Mouse (Mus musculus): ENCODE measurements around the gene Kdsr. TPM values are rescaled to one million over a fixed set of nuclear protein-coding genes. Genes with fewer than 3 reads are reported as not detected.
A peak's percentile ranks its signal among the peaks of the same experiment; 100 is the strongest.

Gene Kdsr
- total and polyA plus RNA-seq, 3 experiments = 15.1 to 20.3 TPM; not detected in 1

DNA sequence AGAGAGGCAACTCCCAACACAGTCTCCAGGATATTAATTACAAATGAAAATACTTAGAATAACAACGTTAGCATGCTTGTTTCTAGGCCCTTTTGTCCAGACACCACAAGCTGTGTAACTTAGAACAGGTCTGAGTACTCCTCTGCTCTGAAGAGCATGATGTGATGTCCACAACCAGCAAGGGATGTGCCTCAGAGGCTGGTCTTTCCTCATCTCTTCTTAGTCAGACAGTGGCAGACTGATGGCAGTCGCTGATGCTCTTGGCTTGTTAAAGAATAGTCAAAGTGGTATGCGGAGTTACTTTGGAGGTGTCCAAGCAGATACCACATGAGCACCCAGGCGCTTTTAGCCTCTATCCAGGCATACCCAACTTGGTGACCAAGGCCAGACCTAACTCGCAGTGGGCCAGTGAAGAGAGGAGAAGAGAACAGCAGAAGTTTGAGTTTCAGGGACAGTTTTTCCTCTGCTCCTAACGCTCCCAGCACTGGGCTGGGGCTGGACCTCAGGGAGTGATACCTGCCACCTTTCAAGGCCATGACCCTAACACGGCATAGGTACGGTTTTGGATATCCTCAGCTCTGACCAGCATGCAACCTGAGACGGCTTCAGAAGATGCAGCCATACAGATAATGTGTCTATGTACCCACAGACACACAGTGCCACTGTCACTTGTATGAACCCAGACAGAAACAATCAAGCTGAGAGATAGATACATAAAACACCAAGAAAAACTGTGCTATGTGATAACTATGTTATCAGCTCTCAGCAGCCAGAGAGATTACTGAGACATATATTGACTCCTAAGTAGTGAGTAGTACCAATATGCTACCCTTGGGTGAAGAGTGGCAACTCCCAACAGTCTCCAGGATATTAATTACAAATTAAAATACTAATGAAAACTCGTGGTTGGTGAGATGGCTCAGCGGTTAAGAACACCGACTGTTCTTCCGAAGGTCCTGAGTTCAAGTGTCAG lies 44.1 kb downstream of the Kdsr start:
- H3K27me3 ChIP-seq (ENCODE audit: control insufficient read depth in 1 of 2, insufficient read depth in 2 of 2, low read length in 2 of 2) = no peaks in the 10 kb centered on the region
- H3K27ac ChIP-seq (ENCODE audit: control insufficient read depth, low read depth, low read length) = peak overlapping the region; percentile 94
- TF ChIP-seq TBP (IDR thresholded peaks at IDR 0.05; ENCODE audit: low read depth, low read length) = peak; percentile 37
- TF ChIP-seq USF2 (IDR thresholded peaks at IDR 0.05; ENCODE audit: borderline replicate concordance in 1 of 2, insufficient read depth in 1 of 2, low read depth in 1 of 2, low read length in 2 of 2) = no peak
- TF ChIP-seq POLR2AphosphoS5 (IDR thresholded peaks at IDR 0.05; ENCODE audit: borderline replicate concordance, low read depth, low read length) = peak; percentile 97
- peak; percentile 50; the same call in 1 of the 2 replicates for TF ChIP-seq TAL1 (IDR thresholded peaks at IDR 0.05; ENCODE audit: low read length)
- peak; percentile 76 to 85; a peak in 3 of 4 replicates for TF ChIP-seq POLR2A (IDR thresholded peaks at IDR 0.05; ENCODE audit: control insufficient read depth in 1 of 2, insufficient read depth in 1 of 2, low read depth in 1 of 2, low read length in 2 of 2, poor library complexity in 1 of 2)
- H3K9ac ChIP-seq (ENCODE audit: control insufficient read depth, low read depth, low read length, poor library complexity, severe bottlenecking) = peak overlapping the region; percentile 75
- H3K36me3 ChIP-seq (ENCODE audit: control insufficient read depth in 1 of 2, insufficient read depth in 2 of 2, low read length in 2 of 2) = peaks cover 0 to 20% of the 10 kb centered on the region in 2 experiments; a peak in 2 of 4 replicates
- H3K4me1 ChIP-seq (ENCODE audit: control insufficient read depth in 1 of 2, insufficient read depth in 2 of 2, low read length in 2 of 2) = peaks cover 7 to 12% of the 10 kb centered on the region in 2 experiments
- H3K79me2 ChIP-seq (ENCODE audit: control insufficient read depth, insufficient read depth, low read length, poor library complexity) = peaks cover 31% of the 10 kb centered on the region
- peak; percentile 91 for DNase-seq (ENCODE audit: low read depth, low spot score)
- H3K4me3 ChIP-seq (ENCODE audit: control insufficient read depth in 1 of 2, insufficient read depth in 1 of 2, low read depth in 2 of 2, low read length in 2 of 2) = peak overlapping the region in 1 of 2 experiments; percentile 14; a peak in 2 of 4 replicates
- no peaks in the 10 kb centered on the region for H3K9me3 ChIP-seq (replicated peaks; ENCODE audit: insufficient read depth, low read length)

GRCm38 (mm10) chr1:106714530-106714981 lies 45.0 kb downstream of the Kdsr start:
- Histone ChIP-seq H3K4me1 (ENCODE audit: control insufficient read depth in 1 of 2, insufficient read depth in 2 of 2, low read length in 2 of 2) (peaks cover 12% of the 10 kb centered on the region in 2 experiments), H3K79me2 (ENCODE audit: control insufficient read depth, insufficient read depth, low read length, poor library complexity) (peaks cover 37% of the 10 kb centered on the region), H3K27ac (ENCODE audit: control insufficient read depth, low read depth, low read length) (peak overlapping the region; percentile 94), H3K9me3 (replicated peaks; ENCODE audit: insufficient read depth, low read length) (no peaks in the 10 kb centered on the region), H3K9ac (ENCODE audit: control insufficient read depth, low read depth, low read length, poor library complexity, severe bottlenecking) (peak overlapping the region; percentile 75), H3K27me3 (ENCODE audit: control insufficient read depth in 1 of 2, insufficient read depth in 2 of 2, low read length in 2 of 2) (no peaks in the 10 kb centered on the region), H3K36me3 (ENCODE audit: control insufficient read depth in 1 of 2, insufficient read depth in 2 of 2, low read length in 2 of 2) (peaks cover 0 to 24% of the 10 kb centered on the region in 2 experiments; a peak in 2 of 4 replicates), H3K4me3 (ENCODE audit: control insufficient read depth in 1 of 2, insufficient read depth in 1 of 2, low read depth in 2 of 2, low read length in 2 of 2) (peak overlapping the region; percentile 43 to 56)
- peak; percentile 86 for DNase-seq (ENCODE audit: low read depth, low spot score)
- TF ChIP-seq TBP (IDR thresholded peaks at IDR 0.05; ENCODE audit: low read depth, low read length) = 0 out of 2 replicates have a peak, but pooled peaks have one; percentile 9
- TF ChIP-seq POLR2A (IDR thresholded peaks at IDR 0.05; ENCODE audit: control insufficient read depth in 1 of 2, insufficient read depth in 1 of 2, low read depth in 1 of 2, low read length in 2 of 2, poor library complexity in 1 of 2) = peak in 1 of 2 experiments; percentile 68; a peak in 2 of 4 replicates
- TF ChIP-seq GABPA (IDR thresholded peaks at IDR 0.05; ENCODE audit: low read depth, low read length) = no peak

DNA sequence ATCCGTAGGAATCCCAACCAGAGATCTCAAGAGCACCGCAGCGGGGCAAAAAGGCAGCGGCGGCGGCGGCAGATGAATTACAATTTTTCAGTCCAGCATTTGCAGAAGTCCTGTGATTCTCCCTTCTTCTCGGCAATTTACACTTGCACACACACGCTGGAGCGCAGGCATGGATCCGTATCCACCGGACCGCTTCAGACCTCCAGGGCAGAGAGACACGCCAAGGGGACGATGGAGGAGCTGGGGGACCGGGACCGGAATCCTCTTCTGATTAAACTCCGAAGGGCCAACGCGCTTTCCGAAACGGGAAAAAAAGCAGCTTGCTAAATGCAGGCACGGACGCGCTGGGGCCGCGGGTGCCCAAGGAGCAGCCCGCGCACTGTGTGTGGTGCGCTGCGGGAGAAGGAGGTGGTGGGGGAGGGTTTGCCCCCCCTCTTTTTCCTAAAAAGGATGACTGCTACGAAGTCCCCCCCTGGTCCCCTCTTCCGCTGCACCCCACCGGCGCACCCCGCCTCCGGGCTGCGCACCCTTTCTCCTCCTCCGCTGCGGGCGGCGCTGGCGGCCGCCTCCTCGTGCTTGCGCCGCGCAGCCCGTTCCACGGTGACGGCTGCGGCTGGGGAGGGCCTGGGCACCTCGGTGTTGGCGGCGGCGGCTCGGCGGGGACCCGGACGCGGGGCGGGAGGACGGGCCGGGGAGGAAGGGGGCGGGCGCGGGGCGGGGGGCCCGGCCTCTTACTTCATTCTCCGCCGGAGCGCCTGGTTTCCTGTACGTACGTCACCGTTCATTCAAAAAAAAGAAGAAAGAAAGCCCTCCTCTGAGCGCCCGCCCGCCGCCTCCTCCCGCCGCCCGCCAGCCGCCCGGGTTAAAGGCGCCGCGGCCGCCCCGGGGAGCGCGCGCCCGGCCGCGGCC lies 45.7 kb downstream of the Kdsr start, which contains the start of gene Bcl2:
Gene Bcl2, minus strand, starts transcription at position 654 of the 909 bp plus-strand sequence.
- Histone ChIP-seq H3K9ac (ENCODE audit: control insufficient read depth, low read depth, low read length, poor library complexity, severe bottlenecking) (peak within 1 kb of the TSS; percentile 84), H3K27ac (ENCODE audit: control insufficient read depth, low read depth, low read length) (peak within 1 kb of the TSS; percentile 94)
- peak; percentile 90 for DNase-seq (ENCODE audit: low read depth, low spot score)
- TF ChIP-seq MAX (IDR thresholded peaks at IDR 0.05; ENCODE audit: low read length) = no peak
- TF ChIP-seq TBP (IDR thresholded peaks at IDR 0.05; ENCODE audit: low read depth, low read length) = peak; percentile 74
- no peak for TF ChIP-seq ZC3H11A (IDR thresholded peaks at IDR 0.05; ENCODE audit: low read depth, low read length)
- TF ChIP-seq CTCF (IDR thresholded peaks at IDR 0.05 in 2 of 3, conservative IDR thresholded peaks at IDR 0.05 in 1 of 3; ENCODE audit: control insufficient read depth in 1 of 3, insufficient read depth in 1 of 3, low read depth in 2 of 3, low read length in 3 of 3, poor library complexity in 1 of 3, severe bottlenecking in 1 of 3) = 0 out of 6 replicates have a peak, but pooled peaks of 1 of the 3 experiments have one; percentile 17
- TF ChIP-seq POLR2A (IDR thresholded peaks at IDR 0.05; ENCODE audit: control insufficient read depth in 1 of 2, insufficient read depth in 1 of 2, low read depth in 1 of 2, low read length in 2 of 2, poor library complexity in 1 of 2) = peak; percentile 41 to 62; a peak in 3 of 4 replicates
- no peak for TF ChIP-seq EP300 (IDR thresholded peaks at IDR 0.05; ENCODE audit: low read depth in 1 of 2, low read length in 2 of 2)
- TF ChIP-seq CHD1 (IDR thresholded peaks at IDR 0.05; ENCODE audit: low read depth, low read length) = no peak
- TF ChIP-seq MEF2A (IDR thresholded peaks at IDR 0.05; ENCODE audit: extremely low read depth, insufficient replicate concordance, low read depth, low read length, poor library complexity, severe bottlenecking) = no peak
- no peak for TF ChIP-seq RCOR1 (IDR thresholded peaks at IDR 0.05; ENCODE audit: low read depth, low read length)
- no peak for TF ChIP-seq USF1 (IDR thresholded peaks at IDR 0.05; ENCODE audit: low read depth, low read length)
- no peak for TF ChIP-seq ELF1 (IDR thresholded peaks at IDR 0.05; ENCODE audit: low read depth, low read length)
- no peak for TF ChIP-seq ZKSCAN1 (IDR thresholded peaks at IDR 0.05; ENCODE audit: low read depth, low read length)
- TF ChIP-seq POLR2AphosphoS2 (IDR thresholded peaks at IDR 0.05; ENCODE audit: low read length) = no peak
- no peak for TF ChIP-seq TAL1 (IDR thresholded peaks at IDR 0.05; ENCODE audit: low read length)
- no peak for TF ChIP-seq USF2 (IDR thresholded peaks at IDR 0.05; ENCODE audit: borderline replicate concordance in 1 of 2, insufficient read depth in 1 of 2, low read depth in 1 of 2, low read length in 2 of 2)

More for the DNA sequence above, 45.7 kb downstream of the Kdsr start, which contains the start of gene Bcl2:
- H3K27me3 ChIP-seq (ENCODE audit: control insufficient read depth in 1 of 2, insufficient read depth in 2 of 2, low read length in 2 of 2) = no peaks in the 10 kb centered on the region
- no peaks in the 10 kb centered on the region for H3K9me3 ChIP-seq (replicated peaks; ENCODE audit: insufficient read depth, low read length)
- H3K79me2 ChIP-seq (ENCODE audit: control insufficient read depth, insufficient read depth, low read length, poor library complexity) = peaks cover 43% of the 10 kb centered on the region
- H3K4me3 ChIP-seq (ENCODE audit: control insufficient read depth in 1 of 2, insufficient read depth in 1 of 2, low read depth in 2 of 2, low read length in 2 of 2) = peak within 1 kb of the TSS; percentile 77 to 83
- peaks cover 0 to 27% of the 10 kb centered on the region in 2 experiments; a peak in 2 of 4 replicates for H3K36me3 ChIP-seq (ENCODE audit: control insufficient read depth in 1 of 2, insufficient read depth in 2 of 2, low read length in 2 of 2)
- peaks cover 12% of the 10 kb centered on the region in 2 experiments for H3K4me1 ChIP-seq (ENCODE audit: control insufficient read depth in 1 of 2, insufficient read depth in 2 of 2, low read length in 2 of 2)

Data from MEL (cell line).